9 mouse cellular contexts compared by ENCODE assay signal in genomic region chr11:84880971-84881370, GRCm38 (mm10). TPM values are rescaled to one million over a fixed set of nuclear protein-coding genes. Genes with fewer than 3 reads are reported as not detected.
DNase-seq lines count a peak whose midpoint lies in the region; ATAC-seq and TF ChIP-seq lines count a peak whose summit lies in the region.
"Had no signal": no experiment of that assay in that cellular context is flagged by ENCODE, and none has a peak within 500 bp of the region (broad histone marks: within the 10 kb centered on the region; RNA-seq: fewer than 3 reads in every experiment).

No protein-coding gene starts in this region.

- no peaks in the 10 kb centered on the region for H3K9me3 ChIP-seq in lung, embryonic 16.5 days (ENCODE audit: control insufficient read depth, low read length)
- H3K9me3 ChIP-seq in embryonic facial prominence, embryonic 13.5 days: no peaks in the 10 kb centered on the region
- H3K9me3 ChIP-seq in intestine, postnatal 0 days (ENCODE audit: control insufficient read depth): no peaks in the 10 kb centered on the region
- no peaks in the 10 kb centered on the region for H3K9me3 ChIP-seq in neural tube, embryonic 15.5 days (replicated peaks)

- DNase-seq in lung, postnatal 25 days (ENCODE audit: low spot score): no peak
- DNase-seq in layer of hippocampus, postnatal 10 days (ENCODE audit: low spot score in 2 of 2): no peak
- DNase-seq in B cell, adult 2 months: no peak
- DNase-seq in spleen, adult 18-20 months: no peak
- DNase-seq: right cerebral cortex, adult 18-20 months had no signal

- H3K4me3 ChIP-seq in lung, embryonic 16.5 days (ENCODE audit: low read length): peak overlapping the region; percentile 95
- peak overlapping the region; percentile 84 for H3K4me3 ChIP-seq in embryonic facial prominence, embryonic 13.5 days
- H3K4me3 ChIP-seq in intestine, postnatal 0 days (ENCODE audit: low read depth, low read length): peak overlapping the region; percentile 79
- H3K4me3 ChIP-seq in neural tube, embryonic 15.5 days (replicated peaks): peak overlapping the region; percentile 97

- H3K9ac ChIP-seq in lung, embryonic 16.5 days (ENCODE audit: low read length): peak overlapping the region; percentile 89
- H3K9ac ChIP-seq in embryonic facial prominence, embryonic 13.5 days: peak overlapping the region; percentile 86
- peak overlapping the region; percentile 76 for H3K9ac ChIP-seq in intestine, postnatal 0 days (ENCODE audit: low read depth, low read length)
- H3K9ac ChIP-seq in neural tube, embryonic 15.5 days (replicated peaks): peak overlapping the region; percentile 89

- peak overlapping the region; percentile 97 for H3K27ac ChIP-seq in lung, embryonic 16.5 days (ENCODE audit: low read length)
- H3K27ac ChIP-seq in embryonic facial prominence, embryonic 13.5 days: peak overlapping the region; percentile 93
- H3K27ac ChIP-seq in intestine, postnatal 0 days (ENCODE audit: low read depth, low read length): peak overlapping the region; percentile 91
- peak overlapping the region; percentile 92 for H3K27ac ChIP-seq in neural tube, embryonic 15.5 days (replicated peaks)

- peak; percentile 21; the same call in 1 of the 2 replicates for ATAC-seq in lung, embryonic 16.5 days (ENCODE audit: low read depth)
- no peak for ATAC-seq in embryonic facial prominence, embryonic 13.5 days (ENCODE audit: insufficient number of reproducible peaks, insufficient read depth, low FRiP score, low TSS enrichment, low read depth)
- peak; percentile 2; the same call in 1 of the 2 replicates for ATAC-seq in intestine, postnatal 0 days
- no peak for ATAC-seq in neural tube, embryonic 15.5 days (ENCODE audit: low FRiP score)

- H3K4me2 ChIP-seq in lung, embryonic 16.5 days (ENCODE audit: low read depth, low read length): peak overlapping the region; percentile 96
- peak overlapping the region; percentile 94 for H3K4me2 ChIP-seq in embryonic facial prominence, embryonic 13.5 days
- H3K4me2 ChIP-seq in intestine, postnatal 0 days (replicated peaks; ENCODE audit: low read depth): peak overlapping the region; percentile 95
- H3K4me2 ChIP-seq in neural tube, embryonic 15.5 days: peak overlapping the region; percentile 95

- TF ChIP-seq CTCF in intestine, postnatal 0 days (IDR thresholded peaks at IDR 0.05; ENCODE audit: low read depth): no peak

- 44% methylated on average over 9 of the region's 9 CpGs for WGBS in lung, embryonic 16.5 days
- 40% methylated on average over 9 of the region's 9 CpGs for WGBS in embryonic facial prominence, embryonic 13.5 days
- 33% methylated on average over 9 of the region's 9 CpGs for WGBS in intestine, postnatal 0 days
- 57% methylated on average over 9 of the region's 9 CpGs for WGBS in neural tube, embryonic 15.5 days

- H3K27me3 ChIP-seq in lung, embryonic 16.5 days (ENCODE audit: control insufficient read depth, insufficient read depth, low read depth, low read length): no peaks in the 10 kb centered on the region
- no peaks in the 10 kb centered on the region for H3K27me3 ChIP-seq in embryonic facial prominence, embryonic 13.5 days
- no peaks in the 10 kb centered on the region for H3K27me3 ChIP-seq in intestine, postnatal 0 days (replicated peaks; ENCODE audit: control insufficient read depth, insufficient read depth, low read length)
- no peaks in the 10 kb centered on the region for H3K27me3 ChIP-seq in neural tube, embryonic 15.5 days (replicated peaks)

- peaks cover 11% of the 10 kb centered on the region for H3K36me3 ChIP-seq in lung, embryonic 16.5 days (ENCODE audit: control insufficient read depth, insufficient read depth, low read length)
- H3K36me3 ChIP-seq in embryonic facial prominence, embryonic 13.5 days: peaks cover 36% of the 10 kb centered on the region
- peaks cover 27% of the 10 kb centered on the region; the same call in 1 of the 2 replicates for H3K36me3 ChIP-seq in intestine, postnatal 0 days (ENCODE audit: control insufficient read depth, insufficient read depth)
- peaks cover 24% of the 10 kb centered on the region for H3K36me3 ChIP-seq in neural tube, embryonic 15.5 days

- H3K4me1 ChIP-seq in lung, embryonic 16.5 days (replicated peaks; ENCODE audit: control insufficient read depth, insufficient read depth, low read length): peaks cover 13% of the 10 kb centered on the region
- H3K4me1 ChIP-seq in embryonic facial prominence, embryonic 13.5 days: peaks cover 14% of the 10 kb centered on the region
- peaks cover 4% of the 10 kb centered on the region for H3K4me1 ChIP-seq in intestine, postnatal 0 days (replicated peaks; ENCODE audit: control insufficient read depth, insufficient read depth, low read length)
- H3K4me1 ChIP-seq in neural tube, embryonic 15.5 days: peaks cover 19% of the 10 kb centered on the region

RNA-seq across cellular contexts. Expression of gene Pigw, which starts 0.9 kb away (rescaled TPM):
- polyA plus RNA-seq in lung, embryonic 16.5 days (2015; fragmentation: Nextera tagmentation; extraction: Ambion mirVana): 2.3 and 2.8 TPM in 2 replicates
- polyA plus RNA-seq in embryonic facial prominence, embryonic 13.5 days (2015; fragmentation: Nextera tagmentation; extraction: Ambion mirVana): 1.5 and 2.3 TPM in 2 replicates
- 1.3 and 1.5 TPM in 2 replicates for polyA plus RNA-seq in intestine, postnatal 0 days (2015; fragmentation: Nextera tagmentation; extraction: Ambion mirVana)
- 2.7 and 2.9 TPM in 2 replicates for polyA plus RNA-seq in neural tube, embryonic 15.5 days (2015; fragmentation: Nextera tagmentation; extraction: Ambion mirVana)
- 1 to 10 TPM; 8.8 to 9.4 TPM for total RNA-seq in layer of hippocampus, postnatal 10 days (2021)

RNA-seq across cellular contexts. Expression of gene Myo19, which starts 1.0 kb away (rescaled TPM):
- polyA plus RNA-seq in lung, embryonic 16.5 days (2015; fragmentation: Nextera tagmentation; extraction: Ambion mirVana): 7.4 and 8.4 TPM in 2 replicates
- 8.6 and 10.0 TPM in 2 replicates for polyA plus RNA-seq in embryonic facial prominence, embryonic 13.5 days (2015; fragmentation: Nextera tagmentation; extraction: Ambion mirVana)
- 3.6 and 3.9 TPM in 2 replicates for polyA plus RNA-seq in intestine, postnatal 0 days (2015; fragmentation: Nextera tagmentation; extraction: Ambion mirVana)
- polyA plus RNA-seq in neural tube, embryonic 15.5 days (2015; fragmentation: Nextera tagmentation; extraction: Ambion mirVana): 4.7 and 7.2 TPM in 2 replicates
- 10 to 100 TPM; 12.0 to 14.0 TPM for total RNA-seq in layer of hippocampus, postnatal 10 days (2021)

RNA-seq across cellular contexts. Expression of gene Ggnbp2, which starts 10.4 kb away (rescaled TPM):
- polyA plus RNA-seq in lung, embryonic 16.5 days (2015; fragmentation: Nextera tagmentation; extraction: Ambion mirVana): 55.3 and 60.6 TPM in 2 replicates
- polyA plus RNA-seq in embryonic facial prominence, embryonic 13.5 days (2015; fragmentation: Nextera tagmentation; extraction: Ambion mirVana): 71.8 and 77.6 TPM in 2 replicates
- polyA plus RNA-seq in intestine, postnatal 0 days (2015; fragmentation: Nextera tagmentation; extraction: Ambion mirVana): 75.0 and 89.9 TPM in 2 replicates
- 76.2 and 81.4 TPM in 2 replicates for polyA plus RNA-seq in neural tube, embryonic 15.5 days (2015; fragmentation: Nextera tagmentation; extraction: Ambion mirVana)
- total RNA-seq in layer of hippocampus, postnatal 10 days (2021): 10 to 100 TPM; 89.3 to 92.2 TPM

RNA-seq across cellular contexts. Expression of gene Znhit3, which starts 35.2 kb away (rescaled TPM):
- polyA plus RNA-seq in lung, embryonic 16.5 days (2015; fragmentation: Nextera tagmentation; extraction: Ambion mirVana): 53.3 and 55.6 TPM in 2 replicates
- 58.7 and 69.0 TPM in 2 replicates for polyA plus RNA-seq in embryonic facial prominence, embryonic 13.5 days (2015; fragmentation: Nextera tagmentation; extraction: Ambion mirVana)
- polyA plus RNA-seq in intestine, postnatal 0 days (2015; fragmentation: Nextera tagmentation; extraction: Ambion mirVana): 22.6 and 23.5 TPM in 2 replicates
- 70.7 and 81.3 TPM in 2 replicates for polyA plus RNA-seq in neural tube, embryonic 15.5 days (2015; fragmentation: Nextera tagmentation; extraction: Ambion mirVana)
- 10 to 100 TPM; 27.9 to 31.2 TPM for total RNA-seq in layer of hippocampus, postnatal 10 days (2021)

RNA-seq across cellular contexts. Expression of gene Dhrs11, which starts 52.2 kb away (rescaled TPM):
- polyA plus RNA-seq in lung, embryonic 16.5 days (2015; fragmentation: Nextera tagmentation; extraction: Ambion mirVana): 12.9 and 14.1 TPM in 2 replicates
- 12.5 and 17.6 TPM in 2 replicates for polyA plus RNA-seq in embryonic facial prominence, embryonic 13.5 days (2015; fragmentation: Nextera tagmentation; extraction: Ambion mirVana)
- 129 and 141 TPM in 2 replicates for polyA plus RNA-seq in intestine, postnatal 0 days (2015; fragmentation: Nextera tagmentation; extraction: Ambion mirVana)
- polyA plus RNA-seq in neural tube, embryonic 15.5 days (2015; fragmentation: Nextera tagmentation; extraction: Ambion mirVana): 11.8 and 16.2 TPM in 2 replicates
- total RNA-seq in layer of hippocampus, postnatal 10 days (2021): 1 to 10 TPM; 4.9 to 6.6 TPM

Comparison
In these comparisons a context has a peak if more than half of its experiments do, and no peak if none do; other contexts are left out.
1. ATAC-seq: peak in lung, embryonic 16.5 days (single experiment) and intestine, postnatal 0 days (single experiment); none in embryonic facial prominence, embryonic 13.5 days (single experiment) and neural tube, embryonic 15.5 days (single experiment).
2. Peak in every context shown above with its lines, with median percentiles within 50 percentile points of each other: H3K27ac ChIP-seq, H3K4me2 ChIP-seq, H3K4me3 ChIP-seq and H3K9ac ChIP-seq.